Mouse (Mus musculus) kidney, adult 2 months (tissue): ENCODE results near the gene Nckap1.

Experiments used
- CTCF ChIP-seq: fragments of 200-500 bp; conservative IDR thresholded peaks from 2 replicates; pipeline ENCODE4 v1.5.1; 2011; ENCODE audit warnings: low read depth, mild to moderate bottlenecking, control low read depth, low read length, moderate library complexity, mixed read lengths; ENCODE audit not compliant: insufficient read depth, insufficient read length
- POLR2A ChIP-seq: fragments of 200-500 bp; IDR thresholded peaks from one replicate; pipeline ENCODE4 v1.6.1; 2011; ENCODE audit warnings: low read depth, low read length, control low read depth

GRCm38 (mm10) chr2:80506051-80506802 lies 75.0 kb downstream of the Nckap1 start:
- TF ChIP-seq POLR2A (no peak), CTCF (no peak)
